Mouse (Mus musculus): ENCODE results near the gene Ncam1. TPM values are rescaled to one million over a fixed set of nuclear protein-coding genes. Genes with fewer than 3 reads are reported as not detected.

Ncam1 gene
- total and polyA plus RNA-seq, 3 experiments: 4.1 to 5.4 (median 4.7) TPM

DNA sequence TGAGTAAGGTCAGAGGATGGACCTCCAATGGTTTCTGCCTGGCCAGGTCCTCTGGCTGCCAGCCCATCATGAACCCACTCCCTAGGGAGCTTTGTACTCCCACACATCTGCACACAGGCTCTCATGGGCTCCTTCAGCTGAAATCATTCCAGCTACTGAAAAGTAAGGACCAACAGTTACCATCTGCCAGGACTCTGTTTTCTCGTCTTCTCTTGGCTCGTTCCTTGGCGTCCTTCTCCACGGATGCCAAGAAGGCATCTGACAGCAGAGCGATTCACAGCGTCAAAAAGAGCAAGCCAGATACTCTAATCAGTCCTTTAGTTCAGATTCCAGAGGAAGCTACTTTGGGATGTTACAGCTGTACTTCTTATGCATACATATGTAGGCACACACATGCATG lies 327.8 kb downstream of the Ncam1 start:
- intact Hi-C loops (cut with DNase I): no loop called here
- no peak for TF ChIP-seq POLR2A (IDR thresholded peaks at IDR 0.05; ENCODE audit: insufficient read depth, low read depth, low read length)
- no peak for TF ChIP-seq CTCF (IDR thresholded peaks at IDR 0.05)
- no peak for TF ChIP-seq EP300 (IDR thresholded peaks at IDR 0.05; ENCODE audit: insufficient read depth, low read depth, low read length)
- Histone ChIP-seq H3K27ac (no peak overlapping the region), H3K27me3 (ENCODE audit: control insufficient read depth, insufficient read depth, low read length) (no peaks in the 10 kb centered on the region), H3K4me3 (no peak overlapping the region), H3K79me2 (replicated peaks; ENCODE audit: control insufficient read depth, insufficient read depth, low read length) (no peaks in the 10 kb centered on the region), H3K9ac (ENCODE audit: low read depth, low read length) (no peak overlapping the region), H3K36me3 (ENCODE audit: control insufficient read depth, insufficient read depth, low read length) (no peaks in the 10 kb centered on the region), H3K4me1 (ENCODE audit: control insufficient read depth, insufficient read depth, low read length) (no peaks in the 10 kb centered on the region)
- no peak for DNase-seq
- 73% methylated on average over 6 of the region's 6 CpGs for WGBS

- no peaks in the 10 kb centered on the region for H3K79me2 ChIP-seq (replicated peaks; ENCODE audit: control insufficient read depth, insufficient read depth, low read length)
- DNase-seq: no peak
- 97% methylated on average over 19 of the region's 19 CpGs for WGBS
- H3K4me3 ChIP-seq: no peak overlapping the region
- no peak for TF ChIP-seq CTCF (IDR thresholded peaks at IDR 0.05)
- no peak for TF ChIP-seq EP300 (IDR thresholded peaks at IDR 0.05; ENCODE audit: insufficient read depth, low read depth, low read length)
- TF ChIP-seq POLR2A (IDR thresholded peaks at IDR 0.05; ENCODE audit: insufficient read depth, low read depth, low read length): no peak
- H3K36me3 ChIP-seq (ENCODE audit: control insufficient read depth, insufficient read depth, low read length): no peaks in the 10 kb centered on the region
- H3K27me3 ChIP-seq (ENCODE audit: control insufficient read depth, insufficient read depth, low read length): no peaks in the 10 kb centered on the region
- H3K9ac ChIP-seq (ENCODE audit: low read depth, low read length): no peak overlapping the region
- intact Hi-C loops (cut with DNase I): no loop called here
- H3K27ac ChIP-seq: no peak overlapping the region
- no peaks in the 10 kb centered on the region for H3K4me1 ChIP-seq (ENCODE audit: control insufficient read depth, insufficient read depth, low read length)
Observed at GRCm38 (mm10) chr9:49470006-49470405, 328.7 kb downstream of the Ncam1 start.

- intact Hi-C loops (cut with DNase I): no loop called here
- H3K36me3 ChIP-seq (ENCODE audit: control insufficient read depth, insufficient read depth, low read length): no peaks in the 10 kb centered on the region
- H3K27ac ChIP-seq: no peak overlapping the region
- H3K79me2 ChIP-seq (replicated peaks; ENCODE audit: control insufficient read depth, insufficient read depth, low read length): no peaks in the 10 kb centered on the region
- TF ChIP-seq CTCF (IDR thresholded peaks at IDR 0.05): no peak
- TF ChIP-seq EP300 (IDR thresholded peaks at IDR 0.05; ENCODE audit: insufficient read depth, low read depth, low read length): no peak
- no peak for TF ChIP-seq POLR2A (IDR thresholded peaks at IDR 0.05; ENCODE audit: insufficient read depth, low read depth, low read length)
- WGBS: 84% methylated on average over 3 of the region's 3 CpGs
- H3K4me3 ChIP-seq: no peak overlapping the region
- no peak overlapping the region for H3K9ac ChIP-seq (ENCODE audit: low read depth, low read length)
- no peaks in the 10 kb centered on the region for H3K4me1 ChIP-seq (ENCODE audit: control insufficient read depth, insufficient read depth, low read length)
- H3K27me3 ChIP-seq (ENCODE audit: control insufficient read depth, insufficient read depth, low read length): no peaks in the 10 kb centered on the region
- DNase-seq: no peak
Observed at GRCm38 (mm10) chr9:49456136-49456535, 342.6 kb downstream of the Ncam1 start.

GRCm38 (mm10) chr9:49452396-49452795 lies 346.3 kb downstream of the Ncam1 start:
- H3K79me2 ChIP-seq (replicated peaks; ENCODE audit: control insufficient read depth, insufficient read depth, low read length): no peaks in the 10 kb centered on the region
- H3K27me3 ChIP-seq (ENCODE audit: control insufficient read depth, insufficient read depth, low read length): no peaks in the 10 kb centered on the region
- H3K36me3 ChIP-seq (ENCODE audit: control insufficient read depth, insufficient read depth, low read length): no peaks in the 10 kb centered on the region
- H3K4me3 ChIP-seq: no peak overlapping the region
- no peak overlapping the region for H3K27ac ChIP-seq
- no peak overlapping the region for H3K9ac ChIP-seq (ENCODE audit: low read depth, low read length)
- no peaks in the 10 kb centered on the region for H3K4me1 ChIP-seq (ENCODE audit: control insufficient read depth, insufficient read depth, low read length)
- intact Hi-C loops (cut with DNase I): no loop called here
- DNase-seq: no peak
- whole genome bisulfite sequencing: 97% methylated on average over 1 of the region's 1 CpGs
- TF ChIP-seq POLR2A (IDR thresholded peaks at IDR 0.05; ENCODE audit: insufficient read depth, low read depth, low read length) (no peak), EP300 (IDR thresholded peaks at IDR 0.05; ENCODE audit: insufficient read depth, low read depth, low read length) (no peak), CTCF (IDR thresholded peaks at IDR 0.05) (no peak)

Measured in heart, adult 2 months (tissue).